Mouse (Mus musculus) E14TG2a.4 (cell line): ENCODE data around the gene Dync1i2.

Experiments
- H3K27me3 ChIP-seq: 2 replicates; pipeline ENCODE4 v1.6.1; 2014; ENCODE audit warnings: low read length, control low read depth; ENCODE audit not compliant: insufficient read depth
- H3K36me3 ChIP-seq: 2 replicates; pipeline ENCODE4 v1.6.1; 2014; ENCODE audit warnings: low read length, control low read depth; ENCODE audit not compliant: insufficient read depth
- H3K4me1 ChIP-seq: replicated peaks from 2 replicates; pipeline ENCODE4 v1.6.1; 2014; ENCODE audit warnings: low read depth, low read length, control low read depth
- H3K4me3 ChIP-seq: replicated peaks from 2 replicates; pipeline ENCODE4 v1.5.1; 2014; ENCODE audit warnings: mild to moderate bottlenecking, low read length
- H3K9me3 ChIP-seq: 2 replicates; pipeline ENCODE4 v1.6.1; 2014; ENCODE audit warnings: low read length, control low read depth
- CTCF ChIP-seq: conservative IDR thresholded peaks from 2 replicates; pipeline ENCODE4 v1.5.1; 2014; ENCODE audit warnings: low read length
- NANOG ChIP-seq: IDR thresholded peaks from 2 replicates; pipeline ENCODE4 v1.6.1; 2014; ENCODE audit warnings: borderline replicate concordance, low read length, mixed read lengths
- POU5F1 ChIP-seq: IDR thresholded peaks from 2 replicates; pipeline ENCODE4 v1.6.1; 2014; ENCODE audit warnings: low read length, borderline replicate concordance

The Dync1i2 gene

DNA sequence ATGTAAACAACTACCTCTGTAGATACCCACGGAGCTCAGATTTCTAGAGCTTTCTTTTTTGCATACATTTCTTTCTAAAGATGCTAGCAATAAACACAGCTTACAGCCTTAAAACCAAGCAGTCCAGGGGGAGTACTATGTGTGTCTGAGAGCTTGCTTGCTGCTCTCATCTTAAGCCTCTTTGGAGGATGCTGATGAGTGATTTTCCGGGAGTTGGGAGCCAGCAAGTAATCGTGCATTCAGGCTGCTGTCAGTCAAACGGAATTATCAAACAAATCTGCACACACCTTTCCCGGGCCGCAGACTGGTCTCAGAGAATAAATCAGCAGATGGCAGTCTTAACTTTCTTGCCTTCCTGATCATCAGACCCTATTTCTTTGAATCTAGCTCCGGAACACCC, 83.0 kb downstream of the Dync1i2 start:
- TF ChIP-seq NANOG (no peak), CTCF (no peak), POU5F1 (no peak)
- H3K27me3 ChIP-seq = no peaks in the 10 kb centered on the region
- H3K9me3 ChIP-seq = no peaks in the 10 kb centered on the region
- H3K4me3 ChIP-seq = no peak overlapping the region
- peaks cover 66% of the 10 kb centered on the region for H3K36me3 ChIP-seq
- H3K4me1 ChIP-seq = peaks cover 28% of the 10 kb centered on the region

DNA sequence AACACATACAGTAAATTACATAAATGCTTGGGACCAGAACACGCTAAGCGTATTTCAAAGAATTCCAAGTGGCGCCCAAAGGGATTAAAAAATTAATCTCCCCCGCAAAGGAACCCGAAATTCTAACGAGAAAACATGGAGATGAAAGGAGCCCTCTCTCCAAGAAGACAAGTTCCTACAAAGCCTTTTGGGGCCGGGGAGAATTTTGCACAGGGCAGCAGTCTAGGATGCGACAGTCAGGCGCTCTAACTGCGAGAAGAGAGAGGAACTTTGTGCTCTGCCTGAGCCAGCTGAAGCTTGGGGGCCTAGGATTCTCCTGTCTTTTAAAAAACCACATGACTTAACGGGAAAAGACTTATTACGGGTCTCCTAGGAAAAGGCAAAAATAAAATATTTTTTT, 84.3 kb downstream of the Dync1i2 start:
- TF ChIP-seq POU5F1 (no peak), NANOG (no peak), CTCF (no peak)
- peaks cover 57% of the 10 kb centered on the region for H3K36me3 ChIP-seq
- no peaks in the 10 kb centered on the region for H3K9me3 ChIP-seq
- H3K4me3 ChIP-seq = no peak overlapping the region
- peaks cover 19% of the 10 kb centered on the region for H3K4me1 ChIP-seq
- no peaks in the 10 kb centered on the region for H3K27me3 ChIP-seq

DNA sequence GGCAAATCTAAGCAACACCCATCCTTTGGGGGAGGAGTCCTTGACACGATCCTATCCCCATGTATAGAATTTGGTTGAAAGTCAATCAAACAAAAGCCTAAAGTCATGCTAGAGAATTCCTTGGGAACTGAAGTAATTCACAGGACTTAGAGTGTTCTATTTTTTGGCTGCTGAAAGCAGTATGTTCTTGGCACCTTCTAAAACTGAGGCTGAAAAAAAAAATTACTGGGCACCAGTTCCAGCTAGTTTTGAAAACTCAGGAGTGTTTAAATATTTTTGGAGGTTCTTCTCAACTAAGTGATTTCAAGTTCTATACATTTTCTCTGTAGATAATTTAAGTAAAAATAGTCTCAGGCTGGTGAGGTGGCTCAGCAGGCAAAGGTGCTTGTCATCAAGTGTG, 86.0 kb downstream of the Dync1i2 start:
- Histone ChIP-seq H3K9me3 (no peaks in the 10 kb centered on the region), H3K4me1 (peaks cover 15% of the 10 kb centered on the region; the same call in 1 of the 2 replicates), H3K27me3 (no peaks in the 10 kb centered on the region), H3K36me3 (peaks cover 54% of the 10 kb centered on the region), H3K4me3 (no peak overlapping the region)
- TF ChIP-seq NANOG (no peak), CTCF (no peak)

GRCm38 (mm10) chr2:71298729-71299128, 87.2 kb downstream of the Dync1i2 start:
- no peak for TF ChIP-seq CTCF
- TF ChIP-seq NANOG = no peak
- TF ChIP-seq POU5F1 = no peak
- Histone ChIP-seq H3K4me1 (peaks cover 15% of the 10 kb centered on the region; the same call in 1 of the 2 replicates), H3K36me3 (peaks cover 48% of the 10 kb centered on the region), H3K4me3 (no peak overlapping the region), H3K9me3 (no peaks in the 10 kb centered on the region), H3K27me3 (no peaks in the 10 kb centered on the region)

- H3K9me3 ChIP-seq = no peaks in the 10 kb centered on the region
- H3K27me3 ChIP-seq = no peaks in the 10 kb centered on the region
- TF ChIP-seq CTCF = no peak
- no peak for TF ChIP-seq NANOG
- TF ChIP-seq POU5F1 = no peak
- peaks cover 3% of the 10 kb centered on the region; the same call in 1 of the 2 replicates for H3K4me1 ChIP-seq
- H3K36me3 ChIP-seq = peaks cover 48% of the 10 kb centered on the region
- no peak overlapping the region for H3K4me3 ChIP-seq
These were observed 90.7 kb downstream of the Dync1i2 start for GRCm38 (mm10) chr2:71302156-71302663.

- Histone ChIP-seq H3K36me3 (peaks cover 53% of the 10 kb centered on the region), H3K4me3 (no peak overlapping the region), H3K9me3 (no peaks in the 10 kb centered on the region), H3K4me1 (no peaks in the 10 kb centered on the region; the same call in 1 of the 2 replicates), H3K27me3 (no peaks in the 10 kb centered on the region)
- TF ChIP-seq NANOG = no peak
These were observed 91.7 kb downstream of the Dync1i2 start for GRCm38 (mm10) chr2:71303221-71303620.

GRCm38 (mm10) chr2:71304821-71305220, 93.3 kb downstream of the Dync1i2 start:
- Histone ChIP-seq H3K4me1 (peaks cover 4% of the 10 kb centered on the region; the same call in 1 of the 2 replicates), H3K4me3 (no peak overlapping the region), H3K36me3 (peaks cover 45% of the 10 kb centered on the region), H3K27me3 (no peaks in the 10 kb centered on the region), H3K9me3 (no peaks in the 10 kb centered on the region)
- no peak for TF ChIP-seq CTCF
- TF ChIP-seq POU5F1 = no peak
- TF ChIP-seq NANOG = no peak

DNA sequence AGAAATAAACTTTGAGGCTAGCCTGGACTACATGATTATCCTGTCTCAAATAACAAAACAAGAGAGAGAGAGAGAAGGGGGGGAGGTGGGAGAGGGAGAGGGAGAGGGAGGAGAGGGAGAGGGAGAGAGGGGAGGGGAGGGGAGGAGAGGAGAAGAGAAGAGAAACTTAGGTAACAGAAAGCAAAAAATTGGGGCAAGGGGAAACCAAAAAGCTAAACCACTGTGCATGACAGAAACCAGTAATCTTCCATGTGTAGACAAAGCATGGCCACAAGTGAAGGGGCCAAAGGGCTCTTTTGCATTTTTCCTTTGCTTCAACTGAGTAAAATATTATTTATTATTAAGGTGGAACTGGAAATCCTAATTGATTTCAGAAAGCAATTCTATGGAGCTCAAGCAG, 94.9 kb downstream of the Dync1i2 start:
- H3K9me3 ChIP-seq = no peaks in the 10 kb centered on the region
- no peak overlapping the region for H3K4me3 ChIP-seq
- TF ChIP-seq NANOG (no peak), CTCF (no peak), POU5F1 (no peak)
- peaks cover 4% of the 10 kb centered on the region; the same call in 1 of the 2 replicates for H3K4me1 ChIP-seq
- H3K27me3 ChIP-seq = no peaks in the 10 kb centered on the region
- H3K36me3 ChIP-seq = peaks cover 49% of the 10 kb centered on the region

DNA sequence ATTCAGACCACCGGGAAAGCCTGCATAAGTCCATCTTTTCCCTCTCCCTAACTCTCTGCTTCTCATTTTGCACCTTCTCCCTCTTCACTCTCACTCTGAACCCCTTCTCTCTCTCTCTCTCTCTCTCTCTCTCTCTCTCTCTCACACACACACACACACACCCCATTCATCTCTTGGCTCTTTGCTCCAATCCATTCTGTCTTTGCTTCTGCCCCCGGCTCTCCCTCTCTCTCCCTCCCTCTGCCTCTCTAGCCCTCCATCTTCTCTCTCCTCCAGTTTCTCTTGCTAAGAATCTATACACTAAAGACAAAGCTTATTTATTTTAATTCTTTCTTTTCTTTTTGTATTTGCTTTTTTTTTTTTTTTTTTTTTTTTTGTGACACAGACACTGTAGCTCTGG, 98.2 kb downstream of the Dync1i2 start:
- Histone ChIP-seq H3K4me1 (peaks cover 6% of the 10 kb centered on the region), H3K9me3 (no peaks in the 10 kb centered on the region), H3K36me3 (peaks cover 65% of the 10 kb centered on the region), H3K4me3 (no peak overlapping the region), H3K27me3 (no peaks in the 10 kb centered on the region)
- TF ChIP-seq POU5F1 (no peak), CTCF (no peak), NANOG (no peak)
